13 mouse cellular contexts compared by ENCODE assay signal in genomic region chr13:56189688-56190087, GRCm38 (mm10). TPM values are rescaled to one million over a fixed set of nuclear protein-coding genes. Genes with fewer than 3 reads are reported as not detected.
DNase-seq lines count a peak whose midpoint lies in the region; ATAC-seq and TF ChIP-seq lines count a peak whose summit lies in the region.
"Had no signal": no experiment of that assay in that cellular context is flagged by ENCODE, and none has a peak within 500 bp of the region (broad histone marks: within the 10 kb centered on the region; RNA-seq: fewer than 3 reads in every experiment).

No protein-coding gene starts in this region.

- TF ChIP-seq POLR2A in heart, adult 2 months (IDR thresholded peaks at IDR 0.05; ENCODE audit: insufficient read depth, low read depth, low read length): no peak

- DNase-seq in heart, adult 2 months: no peak
- DNase-seq in midbrain, embryonic 11.5 days (ENCODE audit: low spot score, missing footprints): peak; percentile 75
- peak; percentile 44 for DNase-seq in ZHBTc4 (ENCODE audit: low read depth, low spot score)
- DNase-seq in thymus, postnatal 36 days: peak; percentile 50 to 51
- DNase-seq in gastrocnemius, postnatal 4 days (ENCODE audit: low spot score in 2 of 2): no peak
- no peak for DNase-seq in adrenal gland, postnatal 25 days
- DNase-seq: gastrocnemius, postnatal 14 days; kidney, adult 9 months had no signal

- no peak for TF ChIP-seq EP300 in heart, adult 2 months (IDR thresholded peaks at IDR 0.05; ENCODE audit: insufficient read depth, low read depth, low read length)

- no peaks in the 10 kb centered on the region for H3K36me3 ChIP-seq in heart, adult 2 months (ENCODE audit: control insufficient read depth, insufficient read depth, low read length)
- H3K36me3 ChIP-seq in heart, embryonic 12.5 days: no peaks in the 10 kb centered on the region
- no peaks in the 10 kb centered on the region for H3K36me3 ChIP-seq in midbrain, embryonic 11.5 days (ENCODE audit: control insufficient read depth, insufficient read depth, low read length)
- no peaks in the 10 kb centered on the region for H3K36me3 ChIP-seq in midbrain, embryonic 13.5 days
- H3K36me3 ChIP-seq: liver, embryonic 15.5 days had no signal

- no peaks in the 10 kb centered on the region for H3K4me1 ChIP-seq in heart, adult 2 months (ENCODE audit: control insufficient read depth, insufficient read depth, low read length)
- no peaks in the 10 kb centered on the region for H3K4me1 ChIP-seq in heart, embryonic 12.5 days (replicated peaks)
- H3K4me1 ChIP-seq in midbrain, embryonic 11.5 days (ENCODE audit: control insufficient read depth, insufficient read depth, low read length): no peaks in the 10 kb centered on the region
- no peaks in the 10 kb centered on the region for H3K4me1 ChIP-seq in midbrain, embryonic 13.5 days (replicated peaks)
- H3K4me1 ChIP-seq: liver, embryonic 15.5 days had no signal

- H3K4me3 ChIP-seq in heart, adult 2 months: no peak overlapping the region
- H3K4me3 ChIP-seq in heart, embryonic 12.5 days: no peak overlapping the region
- no peak overlapping the region for H3K4me3 ChIP-seq in midbrain, embryonic 11.5 days (ENCODE audit: low read depth, low read length)
- H3K4me3 ChIP-seq in midbrain, embryonic 13.5 days (replicated peaks): no peak overlapping the region
- H3K4me3 ChIP-seq: erythroblast, embryonic 14.5 days; liver, embryonic 15.5 days had no signal

- no peak overlapping the region for H3K9ac ChIP-seq in heart, adult 2 months (ENCODE audit: low read depth, low read length)
- no peak overlapping the region for H3K9ac ChIP-seq in heart, embryonic 12.5 days
- no peak overlapping the region for H3K9ac ChIP-seq in midbrain, embryonic 11.5 days (ENCODE audit: low read length)
- no peak overlapping the region for H3K9ac ChIP-seq in midbrain, embryonic 13.5 days (replicated peaks)
- H3K9ac ChIP-seq: liver, embryonic 15.5 days had no signal

- no peaks in the 10 kb centered on the region for H3K79me2 ChIP-seq in heart, adult 2 months (replicated peaks; ENCODE audit: control insufficient read depth, insufficient read depth, low read length)

- H3K27ac ChIP-seq in heart, adult 2 months: no peak overlapping the region
- no peak overlapping the region for H3K27ac ChIP-seq in heart, embryonic 12.5 days (ENCODE audit: poor library complexity, severe bottlenecking)
- H3K27ac ChIP-seq in midbrain, embryonic 11.5 days (ENCODE audit: low read depth, low read length): no peak overlapping the region
- no peak overlapping the region for H3K27ac ChIP-seq in midbrain, embryonic 13.5 days
- H3K27ac ChIP-seq: liver, embryonic 15.5 days had no signal

- WGBS in heart, adult 2 months: 61% methylated on average over 5 of the region's 5 CpGs
- WGBS in heart, embryonic 12.5 days: 74% methylated on average over 5 of the region's 5 CpGs
- 77% methylated on average over 5 of the region's 5 CpGs for WGBS in midbrain, embryonic 11.5 days
- 81% methylated on average over 5 of the region's 5 CpGs for WGBS in midbrain, embryonic 13.5 days

- peak; percentile 54 for TF ChIP-seq CTCF in heart, adult 2 months (IDR thresholded peaks at IDR 0.05)

- H3K9me3 ChIP-seq in heart, embryonic 12.5 days (replicated peaks): peaks cover 3% of the 10 kb centered on the region; the same call in 1 of the 2 replicates
- no peaks in the 10 kb centered on the region; the same call in 1 of the 2 replicates for H3K9me3 ChIP-seq in midbrain, embryonic 11.5 days (ENCODE audit: control insufficient read depth, low read length)
- no peaks in the 10 kb centered on the region for H3K9me3 ChIP-seq in midbrain, embryonic 13.5 days
- H3K9me3 ChIP-seq: liver, embryonic 15.5 days had no signal

- H3K27me3 ChIP-seq in heart, adult 2 months (ENCODE audit: control insufficient read depth, insufficient read depth, low read length): no peaks in the 10 kb centered on the region
- peaks cover 11% of the 10 kb centered on the region; the same call in 1 of the 2 replicates for H3K27me3 ChIP-seq in heart, embryonic 12.5 days (replicated peaks)
- no peaks in the 10 kb centered on the region for H3K27me3 ChIP-seq in midbrain, embryonic 11.5 days (ENCODE audit: control insufficient read depth, insufficient read depth, low read length)
- peaks cover 9% of the 10 kb centered on the region for H3K27me3 ChIP-seq in midbrain, embryonic 13.5 days
- H3K27me3 ChIP-seq: liver, embryonic 15.5 days had no signal

- ATAC-seq in heart, embryonic 12.5 days (ENCODE audit: insufficient number of reproducible peaks, low FRiP score): no peak
- ATAC-seq in midbrain, embryonic 11.5 days (ENCODE audit: low FRiP score): no peak
- no peak for ATAC-seq in midbrain, embryonic 13.5 days
- ATAC-seq: midbrain, embryonic 16.5 days had no signal

- no peak overlapping the region for H3K4me2 ChIP-seq in heart, embryonic 12.5 days
- no peak overlapping the region for H3K4me2 ChIP-seq in midbrain, embryonic 11.5 days
- H3K4me2 ChIP-seq in midbrain, embryonic 13.5 days (replicated peaks): no peak overlapping the region
- H3K4me2 ChIP-seq: liver, embryonic 15.5 days had no signal

- intact Hi-C loops in heart, adult 2 months (cut with DNase I): no loop called here

RNA-seq across cellular contexts. Expression of gene Tifab, which starts 11.0 kb away (rescaled TPM):
- 1 to 10 TPM; 1.1 to 1.2 TPM for total RNA-seq in heart, adult 2 months (2021)
- 1.7 and 2.1 TPM in 2 replicates for polyA plus RNA-seq in heart, adult 2 months (2012; rRNA removed)
- polyA plus RNA-seq in heart, embryonic 12.5 days (2016; fragmentation: Nextera tagmentation; extraction: Ambion mirVana): 0.72 and 0.81 TPM in 2 replicates
- 0.43 and 0.60 TPM in 2 replicates for polyA plus RNA-seq in midbrain, embryonic 11.5 days (2014; fragmentation: Nextera tagmentation; extraction: Ambion mirVana)
- polyA plus RNA-seq in midbrain, embryonic 13.5 days (2015; fragmentation: Nextera tagmentation; extraction: Ambion mirVana): 0.61 and 0.90 TPM in 2 replicates
- total RNA-seq in gastrocnemius, postnatal 4 days (2021): 1 to 10 TPM; 1.4 to 1.5 TPM
- 1.1 and 1.5 TPM in 2 replicates for total RNA-seq in adrenal gland, postnatal 25 days (2021)

RNA-seq across cellular contexts. Expression of gene H2afy, which starts 53.5 kb away (rescaled TPM):
- total RNA-seq in heart, adult 2 months (2021): 10 to 100 TPM; 43.3 to 49.6 TPM
- 34.9 and 39.4 TPM in 2 replicates for polyA plus RNA-seq in heart, adult 2 months (2012; rRNA removed)
- 141 and 152 TPM in 2 replicates for polyA plus RNA-seq in heart, embryonic 12.5 days (2016; fragmentation: Nextera tagmentation; extraction: Ambion mirVana)
- polyA plus RNA-seq in midbrain, embryonic 11.5 days (2014; fragmentation: Nextera tagmentation; extraction: Ambion mirVana): 677 and 693 TPM in 2 replicates
- polyA plus RNA-seq in midbrain, embryonic 13.5 days (2015; fragmentation: Nextera tagmentation; extraction: Ambion mirVana): 414 and 443 TPM in 2 replicates
- 10 to 100 TPM; 80.2 to 89.7 TPM for total RNA-seq in gastrocnemius, postnatal 4 days (2021)
- total RNA-seq in adrenal gland, postnatal 25 days (2021): 128 and 133 TPM in 2 replicates

Comparison
In these comparisons a context has a peak if more than half of its experiments do, and no peak if none do; other contexts are left out.
1. DNase-seq: peak in midbrain, embryonic 11.5 days (single experiment), ZHBTc4 (single experiment) and thymus, postnatal 36 days (2 of 2); none in heart, adult 2 months (0 of 2), gastrocnemius, postnatal 4 days (0 of 2) and adrenal gland, postnatal 25 days (single experiment).